Mouse (Mus musculus) gastrocnemius, postnatal 10 days (tissue): Measurements from ENCODE around the gene Magel2. TPM values are rescaled to one million over a fixed set of nuclear protein-coding genes. Genes with fewer than 3 reads are reported as not detected.

Experiments
- DNase-seq: peaks from one replicate; pipeline ENCODE4 v3.0.0; 2021; ENCODE audit warnings: mixed read lengths
- long read RNA-seq, 2 experiments: library from polyadenylated mRNA; stranded (forward); transcript quantifications; one replicate each; pipeline ENCODE4 v2.0.0; 2021
- total RNA-seq, 2 experiments: library from RNA; stranded (reverse); gene quantifications; 2 replicates each; pipeline ENCODE4 v1.2.3; 2021

Magel2 gene
- total RNA-seq = 1 to 10 TPM; 1.4 to 1.8 TPM
- long read RNA-seq, experiment 1, full-length matches to known transcripts = 1 of 1 reads
- long read RNA-seq, experiment 1, partial matches to known transcripts = 0 of 1 reads
- long read RNA-seq, experiment 1, other reads (novel, unspliced or antisense) = 0 of 1 reads
- long read RNA-seq, experiment 2 = 0 reads

DNA sequence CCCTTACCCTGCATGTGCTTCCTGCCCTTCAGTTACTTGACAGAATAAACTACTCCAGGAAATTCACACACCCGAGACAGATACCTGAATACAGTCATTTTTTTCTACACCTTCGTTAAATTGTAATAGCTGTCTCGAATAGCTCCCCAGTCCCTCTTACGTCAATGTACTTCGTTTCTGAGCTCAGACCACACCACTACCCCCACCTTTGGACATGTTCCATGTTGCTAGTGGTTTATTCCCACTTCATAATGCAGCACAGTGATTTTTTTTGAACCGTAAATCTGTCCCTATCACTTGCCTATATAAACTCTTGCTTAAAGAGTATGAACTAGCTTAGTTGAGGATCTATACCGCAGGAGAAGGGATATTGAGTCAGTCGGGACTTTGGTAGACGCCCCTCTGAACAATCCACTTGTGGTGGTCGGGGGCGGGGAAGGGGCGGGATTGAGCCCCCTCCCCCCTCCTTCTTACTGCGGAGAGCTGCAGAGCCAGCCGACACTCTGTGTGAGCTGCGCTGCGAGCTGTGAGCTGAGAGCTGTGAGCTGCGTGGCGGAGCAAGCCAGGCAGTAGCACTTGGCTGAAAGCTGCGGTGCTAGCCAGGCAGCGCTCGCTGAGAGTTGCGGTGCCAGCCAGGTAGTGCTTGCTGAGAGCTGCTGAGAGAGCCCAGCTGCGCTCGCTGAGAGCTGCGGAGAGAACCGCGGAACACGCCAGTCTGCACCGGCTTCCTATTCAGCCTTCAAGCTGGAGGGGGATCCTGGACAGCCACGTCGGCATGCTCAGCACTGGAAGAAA lies at the start of gene Magel2:
Gene Magel2, plus strand, starts transcription at position 501 of the 795 bp plus-strand sequence.
- peak; percentile 25 for DNase-seq

- DNase-seq = peak; percentile 5
These were observed 31.4 kb upstream of the Magel2 start for GRCm38 (mm10) chr7:62345411-62345810.

DNA sequence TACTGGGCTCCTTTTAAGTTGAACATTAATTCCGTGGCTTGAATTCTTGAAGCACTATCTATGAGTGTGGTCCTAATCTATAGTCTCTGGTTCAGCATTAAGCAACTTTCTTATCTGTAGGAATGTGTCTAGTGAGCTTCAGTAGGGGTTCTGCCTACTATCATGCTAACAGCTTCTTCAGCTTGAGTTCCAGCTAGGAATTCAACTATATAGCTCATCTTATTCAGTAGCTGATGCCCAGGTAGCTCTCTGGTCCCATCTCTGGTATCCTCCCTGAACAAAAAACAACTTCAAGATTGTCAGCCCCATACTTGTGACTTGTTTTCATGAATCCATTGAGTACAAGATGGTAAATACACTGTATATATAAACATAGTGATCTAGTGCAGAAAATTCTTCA lies 30.5 kb upstream of the Magel2 start, which contains the start of gene Ndn:
Gene Ndn, plus strand, starts transcription at position 301 of the 400 bp plus-strand sequence.
- DNase-seq = no peak

DNA sequence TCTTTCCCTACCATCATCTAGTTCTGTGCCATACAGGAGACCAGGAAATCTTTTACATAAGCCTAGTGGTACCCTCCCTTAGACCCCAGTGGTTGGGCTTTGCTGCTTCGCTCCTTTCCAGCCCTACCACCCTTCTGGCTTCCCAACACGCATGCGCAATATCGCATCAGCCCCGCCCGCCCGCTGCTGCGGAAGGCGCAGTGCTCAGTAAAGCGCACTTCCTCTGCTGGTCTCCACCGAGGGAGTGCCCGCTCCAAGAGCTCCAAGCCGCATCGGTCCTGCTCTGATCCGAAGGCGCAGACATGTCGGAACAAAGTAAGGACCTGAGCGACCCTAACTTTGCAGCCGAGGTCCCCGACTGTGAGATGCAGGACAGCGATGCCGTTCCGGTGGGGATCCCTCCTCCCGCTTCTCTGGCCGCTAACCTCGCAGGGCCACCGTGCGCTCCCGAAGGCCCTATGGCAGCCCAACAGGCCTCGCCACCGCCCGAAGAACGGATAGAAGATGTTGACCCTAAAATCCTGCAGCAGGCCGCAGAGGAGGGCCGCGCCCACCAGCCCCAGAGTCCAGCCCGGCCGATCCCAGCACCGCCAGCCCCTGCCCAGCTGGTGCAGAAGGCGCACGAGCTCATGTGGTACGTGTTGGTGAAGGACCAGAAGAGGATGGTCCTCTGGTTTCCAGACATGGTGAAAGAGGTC lies 28.6 kb upstream of the Magel2 start:
- peak; percentile 85 for DNase-seq

DNA sequence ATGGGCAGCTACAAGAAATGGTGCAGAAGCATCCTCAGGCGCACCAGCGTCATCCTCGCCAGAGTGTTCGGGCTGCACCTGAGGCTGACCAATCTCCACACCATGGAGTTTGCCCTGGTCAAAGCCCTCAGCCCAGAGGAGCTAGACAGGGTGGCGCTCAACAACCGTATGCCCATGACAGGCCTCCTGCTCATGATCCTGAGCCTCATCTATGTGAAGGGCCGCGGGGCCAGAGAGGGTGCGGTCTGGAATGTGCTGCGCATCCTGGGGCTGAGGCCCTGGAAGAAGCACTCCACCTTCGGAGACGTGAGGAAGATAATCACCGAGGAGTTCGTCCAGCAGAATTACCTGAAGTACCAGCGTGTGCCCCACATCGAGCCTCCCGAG lies 28.0 kb upstream of the Magel2 start:
- peak; percentile 8 for DNase-seq

DNA sequence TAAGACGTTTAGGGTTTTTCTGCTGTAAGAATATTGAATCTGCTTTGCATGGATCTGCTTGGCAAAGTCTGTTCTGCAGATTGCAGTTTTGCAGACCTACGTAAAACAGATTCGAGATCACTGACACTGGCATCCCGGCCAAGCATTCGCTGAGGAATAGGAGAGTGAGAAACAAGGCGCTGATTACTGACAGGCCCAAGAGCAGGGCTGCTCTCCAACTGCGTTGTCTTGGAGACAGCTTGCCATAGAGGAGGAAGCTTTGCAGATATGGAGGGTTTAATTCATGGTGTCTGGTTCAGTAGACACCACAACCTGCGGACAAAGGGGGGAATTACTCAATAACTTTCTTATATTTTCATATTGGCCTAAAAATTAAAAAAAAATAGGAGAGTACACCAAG lies 25.5 kb upstream of the Magel2 start:
- no peak for DNase-seq

- no peak for DNase-seq
These were observed 11.7 kb upstream of the Magel2 start for GRCm38 (mm10) chr7:62365039-62365636.

DNA sequence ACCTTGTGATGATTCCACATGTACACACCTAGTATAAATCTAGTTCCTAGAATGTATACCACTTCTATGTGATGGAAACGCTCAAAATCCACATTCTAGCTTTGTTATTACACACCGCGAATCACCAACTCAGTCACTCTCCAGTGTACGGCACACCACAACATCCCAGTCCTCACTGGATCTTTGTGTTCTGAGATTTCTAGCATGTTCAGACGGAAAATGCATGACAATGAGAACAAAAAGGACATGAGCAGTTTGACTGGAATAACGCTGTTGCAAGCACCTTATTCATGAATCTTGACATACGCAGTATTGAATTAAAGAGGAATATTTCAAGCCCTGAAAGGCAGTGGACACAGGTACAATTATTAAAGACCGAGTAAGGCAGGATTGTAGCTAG lies 10.1 kb upstream of the Magel2 start:
- DNase-seq = no peak

GRCm38 (mm10) chr7:62375658-62376057 lies 1.2 kb upstream of the Magel2 start:
- DNase-seq = peak; percentile 19

- DNase-seq = no peak
These were observed 503 bp downstream of the Magel2 start for GRCm38 (mm10) chr7:62377313-62377712.

DNA sequence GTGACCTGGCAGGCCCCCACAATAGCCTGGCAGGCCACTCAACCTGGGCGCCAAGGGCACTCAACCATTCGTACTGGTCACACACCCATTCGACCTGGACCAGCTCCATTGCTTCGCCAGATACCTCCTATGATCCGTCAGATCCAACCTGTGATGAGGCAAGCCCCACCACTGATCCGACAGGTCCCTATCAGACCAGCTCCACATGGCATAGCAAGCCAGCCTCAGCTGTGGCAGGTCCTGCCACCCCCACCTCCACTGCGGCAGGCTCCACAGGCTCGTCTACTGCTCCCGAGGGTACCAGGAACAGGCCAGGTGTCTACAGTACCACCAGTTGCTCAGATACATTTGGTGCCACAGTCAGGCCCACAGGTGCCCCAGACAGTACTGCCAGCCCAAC lies 1.7 kb downstream of the Magel2 start:
- no peak for DNase-seq

DNA sequence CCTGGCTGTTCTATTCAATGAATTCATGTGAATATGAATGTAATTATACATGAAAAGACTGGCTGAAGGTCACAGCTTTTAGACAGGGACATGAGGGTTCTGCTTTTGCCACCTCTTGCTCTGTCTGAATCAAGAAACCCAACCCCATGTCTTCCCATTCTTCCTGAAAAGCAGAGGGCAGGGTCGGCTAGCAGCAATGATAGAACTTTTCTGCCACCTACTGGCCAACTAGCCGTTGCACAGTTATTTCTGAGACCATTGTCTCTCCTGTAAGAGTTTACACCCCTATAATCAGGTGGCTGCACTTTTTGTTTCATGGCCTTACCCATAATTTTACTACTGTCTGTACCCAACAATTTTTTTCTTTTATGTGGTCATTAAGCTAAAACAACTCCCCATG lies 5.6 kb downstream of the Magel2 start:
- DNase-seq = peak; percentile 23

DNA sequence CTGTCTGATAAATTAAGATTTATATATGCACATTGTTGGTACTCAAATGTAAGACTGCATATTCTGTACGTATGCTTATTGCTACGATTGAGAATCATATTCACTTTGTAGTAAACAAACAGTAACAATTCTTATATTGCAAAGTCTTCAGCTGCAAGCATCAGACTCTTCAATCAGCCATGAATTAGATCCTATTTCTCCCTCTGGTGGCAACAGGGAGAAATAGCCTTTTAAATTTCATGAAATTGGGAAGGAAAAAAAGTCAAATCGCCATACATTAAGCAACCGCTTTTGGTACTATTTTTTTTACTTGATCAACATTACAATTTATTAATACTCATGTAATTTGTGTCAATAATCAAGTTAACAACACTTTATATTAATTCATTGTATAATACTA lies 11.5 kb downstream of the Magel2 start:
- DNase-seq = no peak

DNA sequence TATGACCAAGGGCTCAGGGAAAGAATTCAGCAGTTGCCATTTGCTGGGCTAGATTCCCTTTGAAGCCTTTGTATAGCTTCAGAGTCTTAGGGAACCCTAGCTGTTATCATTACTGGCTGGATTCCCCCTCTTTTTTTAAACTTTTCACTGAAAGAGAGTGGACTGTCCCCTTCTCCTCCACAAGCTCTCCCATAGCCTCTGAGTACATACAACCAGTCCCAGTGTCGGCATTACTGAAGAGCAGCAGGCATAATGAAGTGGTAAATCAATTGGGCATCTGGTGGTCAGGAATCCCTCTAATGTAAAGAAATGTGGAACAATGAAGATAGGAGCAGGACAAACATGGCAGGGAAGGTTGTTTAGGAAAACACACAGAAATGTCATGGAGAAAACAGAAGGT lies 15.4 kb downstream of the Magel2 start:
- DNase-seq = no peak

GRCm38 (mm10) chr7:62406573-62407050 lies 29.8 kb downstream of the Magel2 start:
- DNase-seq = no peak

DNA sequence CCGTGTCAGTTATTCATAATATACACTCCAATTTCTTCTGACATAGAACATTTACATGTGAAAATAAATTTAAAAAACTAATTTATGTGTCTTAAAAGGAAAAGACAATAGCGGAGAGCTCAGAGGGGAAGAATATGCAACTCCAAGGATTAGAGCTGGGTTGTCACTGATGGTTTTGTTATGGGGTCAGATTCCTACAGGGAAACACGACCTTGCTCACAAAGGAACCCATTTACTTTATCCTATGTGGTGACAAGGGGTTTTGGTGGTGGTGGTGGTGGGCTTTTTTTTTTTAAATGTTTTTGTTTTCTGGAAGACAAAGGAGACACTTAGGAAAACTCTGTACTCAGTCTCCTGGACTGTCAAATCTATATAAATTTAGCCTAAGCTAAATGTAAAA lies 31.0 kb downstream of the Magel2 start:
- DNase-seq = no peak

DNA sequence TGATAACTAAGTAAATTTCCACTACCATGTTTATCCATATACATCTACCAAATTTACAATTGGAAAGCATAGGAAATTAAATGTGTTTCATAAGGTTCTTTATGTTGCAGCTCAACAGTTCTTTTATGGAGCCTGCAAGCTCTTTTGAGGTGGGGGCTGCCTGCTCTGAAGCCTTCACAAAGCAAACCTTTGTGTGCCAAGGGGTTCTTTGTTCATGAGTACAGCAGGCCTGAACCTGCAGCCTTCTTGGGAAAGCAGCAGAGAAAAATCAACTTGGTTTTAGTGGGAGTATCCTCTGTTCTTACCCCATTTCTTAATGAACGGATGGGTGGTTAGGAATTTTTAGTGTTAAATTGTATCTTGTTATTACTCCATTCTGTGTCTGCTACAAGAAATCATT lies 38.4 kb downstream of the Magel2 start:
- DNase-seq = no peak

- DNase-seq = no peak
These were observed 39.4 kb downstream of the Magel2 start for GRCm38 (mm10) chr7:62416173-62416572.

DNA sequence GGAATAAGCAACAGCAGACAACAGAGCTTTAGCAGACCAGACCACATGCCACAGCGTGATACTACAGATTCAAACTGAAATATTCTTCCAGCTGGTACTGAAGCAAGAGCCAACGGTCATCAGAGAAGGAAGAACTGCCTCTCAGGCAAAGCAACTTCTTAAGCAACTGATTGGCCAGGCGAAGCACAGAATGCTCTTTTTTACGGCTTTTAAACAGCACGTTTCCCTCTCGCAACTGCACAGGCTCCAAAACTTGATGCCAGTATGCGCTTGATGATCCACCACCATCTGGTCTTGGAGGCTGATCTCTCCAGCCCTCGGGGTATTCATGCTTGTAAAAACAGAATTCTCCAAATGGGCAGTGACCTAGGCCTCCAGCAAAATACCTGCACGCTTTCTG lies 41.5 kb downstream of the Magel2 start:
- DNase-seq = no peak

DNA sequence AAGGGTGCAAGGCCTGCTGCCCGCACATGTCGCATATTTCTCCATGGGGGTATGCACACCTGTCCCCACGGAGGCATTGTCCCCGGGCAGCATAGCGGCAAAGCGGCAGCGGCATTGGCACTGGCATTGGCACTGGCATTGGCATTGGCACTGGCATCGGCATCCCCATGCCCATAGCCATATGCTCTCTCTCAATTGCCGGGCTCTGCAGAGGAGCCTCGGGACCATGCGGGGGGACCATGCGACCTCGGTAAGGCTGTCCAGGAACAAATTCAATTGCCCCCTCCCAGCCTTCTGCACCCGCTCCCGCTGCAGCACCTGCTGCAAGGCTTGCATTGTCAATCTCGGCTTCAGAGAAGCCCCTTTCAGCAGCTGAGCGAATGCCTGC lies 42.3 kb downstream of the Magel2 start:
- no peak for DNase-seq

- DNase-seq = peak; percentile 80
These were observed 42.9 kb downstream of the Magel2 start, which contains the start of gene Mkrn3 for GRCm38 (mm10) chr7:62419493-62420360. TSS of gene Mkrn3 (minus strand) at chr7:62420139.

DNA sequence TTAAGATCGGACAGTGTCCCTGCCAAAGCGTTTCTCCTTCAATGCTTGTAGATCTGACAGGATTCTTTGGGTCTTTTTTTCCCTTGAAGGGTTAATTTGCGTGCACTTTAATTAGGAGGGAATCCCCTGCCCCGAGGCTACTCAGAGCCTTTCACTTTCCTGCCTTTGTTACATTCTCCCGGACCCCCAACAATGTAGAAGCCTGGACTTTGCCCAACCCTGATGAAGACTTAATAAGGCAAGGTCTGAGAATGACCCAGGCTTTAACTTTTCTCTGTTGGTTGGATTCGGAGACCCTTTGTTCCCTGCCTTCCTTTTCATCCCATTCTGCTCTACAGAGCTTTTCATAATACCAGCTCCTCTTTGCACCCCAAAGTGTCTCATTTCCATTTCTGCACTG lies 43.8 kb downstream of the Magel2 start:
- DNase-seq = no peak
